Mouse (Mus musculus) hindbrain, embryonic 14.5 days (tissue): ENCODE measurements around the gene Mcat. TPM values are rescaled to one million over a fixed set of nuclear protein-coding genes. Genes with fewer than 3 reads are reported as not detected.
A peak's percentile ranks its signal among the peaks of the same experiment; 100 is the strongest.

Experiments used
- ATAC-seq: fragments of 200-750 bp; cut with Nextera tagmentation; 2 replicates; pipeline ENCODE4 v1.8.0; 2017; ENCODE audit warnings: moderate number of reproducible peaks, mild to moderate bottlenecking, moderate TSS enrichment, moderate library complexity; ENCODE audit not compliant: low FRiP score
- DNase-seq: peaks from one replicate; pipeline ENCODE4 v3.0.0-alpha.2; 2015; ENCODE audit warnings: low spot score
- H3K27ac ChIP-seq: fragments of 300-500 bp; sonication (generic); 2 replicates; pipeline ENCODE4 v1.5.1; 2014; ENCODE audit warnings: mild to moderate bottlenecking, moderate library complexity
- H3K27me3 ChIP-seq: fragments of 300-500 bp; sonication (generic); 2 replicates; pipeline ENCODE4 v1.6.1; 2014; ENCODE audit warnings: mild to moderate bottlenecking, low read length, mixed read lengths; ENCODE audit not compliant: control insufficient read depth, insufficient read depth
- H3K36me3 ChIP-seq: fragments of 300-500 bp; sonication (generic); replicated peaks from 2 replicates; pipeline ENCODE4 v1.6.1; 2014; ENCODE audit not compliant: control insufficient read depth, insufficient read depth
- H3K4me1 ChIP-seq: fragments of 300-500 bp; sonication (generic); replicated peaks from 2 replicates; pipeline ENCODE4 v1.6.1; 2014; ENCODE audit warnings: antibody characterized with exemption, low read length, mixed read lengths; ENCODE audit not compliant: control insufficient read depth, insufficient read depth
- H3K4me2 ChIP-seq: fragments of 300-500 bp; sonication (generic); replicated peaks from 2 replicates; pipeline ENCODE4 v1.6.1; 2014; ENCODE audit warnings: mild to moderate bottlenecking, moderate library complexity
- H3K4me3 ChIP-seq: fragments of 300-500 bp; sonication (generic); replicated peaks from 2 replicates; pipeline ENCODE4 v1.5.1; 2014; ENCODE audit warnings: mild to moderate bottlenecking, low read length
- H3K9ac ChIP-seq: fragments of 300-500 bp; sonication (generic); 2 replicates; pipeline ENCODE4 v1.6.1; 2014
- H3K9me3 ChIP-seq: fragments of 300-500 bp; sonication (generic); 2 replicates; pipeline ENCODE4 v1.6.1; 2016; ENCODE audit warnings: low read length; ENCODE audit not compliant: control insufficient read depth
- WGBS: fragments of 180-500 bp; shearing (Covaris S2); extraction: QIAGEN DNeasy Blood & Tissue Kit; methylation state at CpG from one replicate; pipeline ENCODE4 v1.1.7; 2014; 5-methylcytosine and 5-hydroxymethylcytosine counted together
- polyA plus RNA-seq: library from polyadenylated mRNA; unstranded; fragments of >200 nt; fragmentation: Nextera tagmentation; extraction: Ambion mirVana; gene quantifications from 2 replicates; pipeline ENCODE4 v1.2.1, GENCODE M21; 2014

Mcat gene
- polyA plus RNA-seq, 1 experiment from 2014 or later, result 37.6 TPM

DNA sequence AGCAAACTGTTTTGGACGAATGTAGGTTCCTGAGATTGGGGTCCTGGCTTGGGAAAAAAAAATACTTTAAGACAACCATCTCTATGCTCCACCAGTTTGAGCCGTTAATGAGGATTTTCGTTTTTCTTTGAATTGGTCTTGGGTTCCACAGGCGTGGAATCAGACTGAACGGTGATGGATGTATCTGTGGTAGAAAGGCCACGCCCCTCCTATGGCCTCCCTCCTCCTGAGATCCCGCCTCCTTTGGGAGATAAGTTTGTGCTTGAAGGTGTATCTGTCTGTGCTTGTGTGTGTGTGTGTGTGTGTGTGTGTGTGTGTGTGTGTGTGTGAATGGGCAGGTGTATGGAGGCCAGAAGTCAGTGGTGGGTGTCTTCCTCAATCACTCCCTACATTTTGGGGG, 31.0 kb downstream of the Mcat start:
- Histone ChIP-seq H3K4me1 (no peaks in the 10 kb centered on the region), H3K4me3 (no peak overlapping the region), H3K36me3 (no peaks in the 10 kb centered on the region), H3K9ac (no peak overlapping the region), H3K4me2 (no peak overlapping the region), H3K27me3 (peaks cover 7% of the 10 kb centered on the region), H3K9me3 (no peaks in the 10 kb centered on the region), H3K27ac (no peak overlapping the region)
- WGBS, result 81% methylated on average over 7 of the region's 7 CpGs
- DNase-seq (no peak), ATAC-seq (no peak)

DNA sequence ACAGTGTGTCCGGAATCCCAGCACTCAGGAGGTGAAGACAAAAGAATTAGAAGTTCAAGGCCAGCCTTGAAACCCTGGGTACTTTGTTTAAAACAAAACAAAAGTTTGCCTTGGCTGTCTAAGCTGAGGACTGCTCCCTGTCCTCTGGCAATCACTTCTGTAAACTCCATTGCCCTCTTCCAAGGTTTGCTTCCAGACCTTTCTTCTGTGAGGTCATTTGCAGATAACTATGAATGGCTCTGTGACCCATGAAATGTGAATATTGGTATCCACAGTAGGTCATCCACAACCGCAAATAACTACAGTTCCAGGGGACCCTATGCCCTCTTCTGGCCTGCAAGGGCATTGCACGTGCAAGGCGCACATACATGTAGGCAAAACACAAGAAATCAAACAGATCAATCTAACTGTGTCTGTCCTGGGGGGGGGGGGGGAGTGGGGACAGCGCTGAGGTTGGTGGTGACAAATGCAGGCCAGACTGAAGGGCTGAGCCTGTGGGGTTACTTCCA, 31.6 kb downstream of the Mcat start:
- DNase-seq, result no peak
- Histone ChIP-seq H3K9me3 (no peaks in the 10 kb centered on the region), H3K27ac (no peak overlapping the region), H3K4me3 (no peak overlapping the region), H3K9ac (no peak overlapping the region), H3K4me1 (no peaks in the 10 kb centered on the region), H3K4me2 (no peak overlapping the region), H3K36me3 (no peaks in the 10 kb centered on the region), H3K27me3 (peaks cover 13% of the 10 kb centered on the region)
- WGBS, result 88% methylated on average over 5 of the region's 5 CpGs
- no peak for ATAC-seq

DNA sequence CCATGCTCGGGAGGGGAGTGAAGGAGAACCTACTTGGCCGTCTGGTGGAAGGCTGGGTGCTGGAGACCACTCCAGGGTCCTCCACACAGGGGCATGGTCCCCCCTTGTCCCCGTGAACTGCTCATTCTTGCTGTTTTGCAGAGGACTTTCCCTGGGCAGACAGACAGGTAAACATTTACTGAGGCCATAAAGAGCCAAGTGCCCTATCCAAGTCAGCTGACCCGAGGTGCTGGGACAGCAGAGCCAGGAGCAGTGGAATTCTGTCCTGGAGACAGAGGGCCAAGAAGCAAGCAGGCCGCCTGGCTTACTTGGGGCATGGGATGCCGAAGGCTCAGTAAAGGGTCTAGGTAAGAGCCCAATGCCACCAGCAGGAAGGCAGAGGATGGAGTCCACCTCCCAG, 32.9 kb downstream of the Mcat start:
- H3K4me3 ChIP-seq, result no peak overlapping the region
- DNase-seq (no peak), ATAC-seq (no peak)
- H3K9ac ChIP-seq, result no peak overlapping the region
- H3K9me3 ChIP-seq, result no peaks in the 10 kb centered on the region
- H3K4me2 ChIP-seq, result no peak overlapping the region
- H3K27me3 ChIP-seq, result peaks cover 25% of the 10 kb centered on the region
- 85% methylated on average over 6 of the region's 6 CpGs for WGBS
- no peaks in the 10 kb centered on the region for H3K4me1 ChIP-seq
- H3K27ac ChIP-seq, result no peak overlapping the region
- H3K36me3 ChIP-seq, result no peaks in the 10 kb centered on the region

DNA sequence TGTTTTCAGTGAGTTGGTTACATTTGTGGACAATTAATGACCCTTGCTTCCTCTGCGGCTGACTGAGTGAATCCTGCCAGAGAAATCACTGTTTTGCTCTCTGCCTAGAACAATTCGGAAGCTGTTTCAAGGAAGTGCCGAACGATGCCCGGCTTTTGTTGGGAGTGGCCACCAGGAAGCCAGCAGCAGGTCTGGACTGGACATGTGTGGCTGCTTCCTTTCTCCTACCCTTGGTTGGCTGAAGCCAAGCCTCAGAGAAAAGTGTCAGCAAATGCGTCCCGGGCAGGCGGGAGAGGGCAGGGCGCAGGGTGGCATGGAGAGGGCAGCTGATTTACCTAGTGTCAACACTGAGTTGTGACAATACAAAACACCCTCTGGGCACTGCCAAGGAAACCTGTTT, 33.4 kb downstream of the Mcat start:
- H3K4me2 ChIP-seq, result no peak overlapping the region
- H3K9ac ChIP-seq, result no peak overlapping the region
- H3K4me3 ChIP-seq, result no peak overlapping the region
- no peaks in the 10 kb centered on the region for H3K4me1 ChIP-seq
- H3K27ac ChIP-seq, result no peak overlapping the region
- H3K9me3 ChIP-seq, result no peaks in the 10 kb centered on the region
- WGBS, result 89% methylated on average over 9 of the region's 9 CpGs
- no peak for DNase-seq
- H3K27me3 ChIP-seq, result peaks cover 30% of the 10 kb centered on the region
- no peak for ATAC-seq
- H3K36me3 ChIP-seq, result no peaks in the 10 kb centered on the region

DNA sequence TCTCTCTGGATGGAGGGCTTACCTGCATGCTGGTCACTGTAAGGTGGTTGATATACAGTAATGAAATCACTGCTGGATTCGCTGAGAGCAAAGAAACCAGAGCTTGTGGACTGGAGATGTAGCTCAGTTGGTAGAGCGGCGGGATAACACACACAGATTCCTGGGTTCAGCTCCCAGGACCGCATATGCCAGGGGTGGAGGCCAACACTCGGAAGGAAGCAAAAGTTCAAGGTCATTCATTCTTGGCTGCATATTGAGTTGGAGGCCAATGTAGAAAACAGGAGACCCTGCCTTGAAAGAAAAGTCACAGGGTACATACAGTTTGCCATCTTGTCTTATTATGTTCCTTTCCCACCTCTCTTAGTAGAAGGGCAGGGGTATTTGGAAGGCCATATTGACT, 33.8 kb downstream of the Mcat start:
- WGBS, result 88% methylated on average over 5 of the region's 5 CpGs
- H3K9me3 ChIP-seq, result no peaks in the 10 kb centered on the region

DNA sequence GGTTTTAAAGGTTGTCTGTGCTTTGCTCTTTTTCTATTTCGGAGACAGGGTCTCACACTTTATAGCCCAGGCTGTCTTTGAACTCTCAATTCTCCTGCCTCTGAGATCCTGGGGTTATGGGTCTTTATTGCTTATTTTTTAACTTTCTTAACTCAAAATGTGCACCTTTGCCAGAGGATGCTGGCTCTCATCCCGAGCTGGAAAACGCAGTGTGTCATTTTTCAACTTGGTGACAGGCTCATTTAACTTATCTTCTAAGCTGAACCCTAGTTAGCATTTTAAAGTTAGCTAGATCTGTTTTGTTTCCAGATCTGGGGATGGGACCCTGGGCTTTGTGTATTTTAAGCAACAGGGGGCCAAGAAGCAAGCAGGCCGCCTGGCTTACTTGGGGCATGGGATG, 34.7 kb downstream of the Mcat start:
- Histone ChIP-seq H3K27ac (no peak overlapping the region), H3K4me1 (0 out of 2 replicates have a peak, but pooled peaks cover under 1% of the 10 kb centered on the region), H3K4me3 (no peak overlapping the region), H3K4me2 (no peak overlapping the region), H3K36me3 (no peaks in the 10 kb centered on the region), H3K27me3 (peaks cover 32% of the 10 kb centered on the region), H3K9me3 (no peaks in the 10 kb centered on the region), H3K9ac (no peak overlapping the region)
- WGBS, result 73% methylated on average over 4 of the region's 4 CpGs
- ATAC-seq, result no peak
- DNase-seq, result no peak

More for the DNA sequence above, 33.8 kb downstream of the Mcat start:
- H3K4me3 ChIP-seq, result no peak overlapping the region
- no peak overlapping the region for H3K27ac ChIP-seq
- DNase-seq (no peak), ATAC-seq (no peak)
- H3K4me2 ChIP-seq, result no peak overlapping the region
- no peaks in the 10 kb centered on the region for H3K36me3 ChIP-seq
- no peak overlapping the region for H3K9ac ChIP-seq
- H3K27me3 ChIP-seq, result peaks cover 32% of the 10 kb centered on the region
- no peaks in the 10 kb centered on the region for H3K4me1 ChIP-seq

DNA sequence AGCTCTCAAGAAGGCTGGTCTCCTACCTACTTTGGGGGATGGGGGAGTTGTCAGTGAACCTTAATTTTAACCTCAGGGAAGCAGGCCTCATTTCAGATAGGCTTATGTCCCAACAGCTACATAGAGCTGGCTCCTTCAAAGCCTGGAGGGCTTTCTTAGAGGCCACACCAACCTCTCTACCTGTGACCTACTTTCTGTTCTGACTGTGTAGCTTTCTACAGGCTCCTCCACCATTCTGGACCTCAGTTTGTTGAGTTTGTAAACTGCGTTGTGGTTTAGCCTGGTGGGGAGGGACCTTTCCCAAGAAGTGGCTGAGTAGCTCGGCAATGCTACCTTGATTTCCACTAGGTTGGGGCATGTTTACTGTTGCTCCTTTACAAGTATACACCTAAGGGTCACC, 35.8 kb downstream of the Mcat start:
- 63% methylated on average over 2 of the region's 2 CpGs for WGBS
- no peak overlapping the region for H3K4me2 ChIP-seq
- no peak for ATAC-seq
- peaks cover 10% of the 10 kb centered on the region; the same call in 1 of the 2 replicates for H3K4me1 ChIP-seq
- H3K27me3 ChIP-seq, result peaks cover 32% of the 10 kb centered on the region
- no peak for DNase-seq
- H3K9me3 ChIP-seq, result no peaks in the 10 kb centered on the region
- H3K27ac ChIP-seq, result no peak overlapping the region
- no peak overlapping the region for H3K9ac ChIP-seq
- H3K4me3 ChIP-seq, result no peak overlapping the region
- no peaks in the 10 kb centered on the region for H3K36me3 ChIP-seq

DNA sequence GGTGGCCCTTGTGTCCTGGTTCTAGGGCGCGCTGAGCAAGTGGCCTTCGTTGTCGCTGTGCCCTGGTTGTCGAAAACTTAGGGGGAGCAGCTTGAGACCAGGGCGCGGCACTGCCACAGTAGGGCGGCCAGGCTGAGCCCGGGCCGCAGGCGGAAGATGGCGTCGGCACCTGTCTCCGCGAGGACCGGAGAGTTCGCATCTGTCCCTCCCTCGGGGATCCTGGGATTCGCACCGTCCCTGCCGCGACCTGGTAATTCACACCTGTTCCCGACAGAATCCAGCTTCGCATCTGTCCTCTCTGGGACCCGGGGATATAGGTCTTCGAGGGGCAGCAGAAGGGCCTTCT, 36.5 kb downstream of the Mcat start:
- ATAC-seq, result no peak
- H3K36me3 ChIP-seq, result no peaks in the 10 kb centered on the region
- H3K4me3 ChIP-seq, result peak overlapping the region; percentile 40
- H3K9me3 ChIP-seq, result no peaks in the 10 kb centered on the region
- WGBS, result 2% methylated on average over 26 of the region's 26 CpGs
- peak overlapping the region; percentile 28 for H3K9ac ChIP-seq
- no peak for DNase-seq
- H3K27me3 ChIP-seq, result peaks cover 32% of the 10 kb centered on the region
- peaks cover 10% of the 10 kb centered on the region; the same call in 1 of the 2 replicates for H3K4me1 ChIP-seq
- peak overlapping the region; percentile 80 for H3K4me2 ChIP-seq
- no peak overlapping the region for H3K27ac ChIP-seq

DNA sequence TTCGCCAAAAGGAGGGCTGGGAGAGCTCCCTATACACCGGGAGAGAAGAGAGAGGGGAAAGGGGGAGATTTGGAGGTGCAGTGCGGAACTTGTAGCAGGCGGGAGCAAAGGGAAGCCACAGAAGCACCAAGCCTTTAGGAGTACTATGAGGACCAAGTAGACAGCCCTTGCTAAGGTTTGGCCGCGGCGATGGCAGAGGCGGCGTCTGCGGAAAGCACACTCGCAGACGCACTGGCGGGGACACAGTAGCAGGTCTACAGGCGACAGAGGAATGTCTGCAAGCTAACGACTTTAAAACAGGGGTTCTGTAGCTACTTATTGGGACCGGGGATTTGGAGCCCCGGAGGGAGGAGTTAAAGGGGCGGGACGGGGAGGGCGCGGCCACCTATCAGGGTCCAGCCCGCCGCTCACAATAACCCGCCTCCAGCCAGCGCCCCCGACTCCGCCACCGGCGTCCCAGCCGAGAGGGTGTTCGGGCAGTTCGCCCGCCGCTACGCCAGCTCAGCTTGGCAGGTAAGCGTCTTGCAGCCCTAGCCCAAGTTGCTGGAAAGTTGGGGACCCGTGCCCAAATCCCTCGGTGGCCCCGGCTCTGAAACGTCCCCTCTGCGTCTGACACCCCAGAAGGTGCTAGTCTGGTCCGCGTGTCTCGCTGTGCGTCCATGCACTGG, 37.0 kb downstream of the Mcat start, which contains the start of gene Bik:
TSS of gene Bik (plus strand) at position 439 of the 668 bp plus-strand sequence.
- peak; percentile 36 for DNase-seq
- peaks cover 10% of the 10 kb centered on the region; the same call in 1 of the 2 replicates for H3K4me1 ChIP-seq
- peak within 1 kb of the TSS; percentile 40 for H3K4me3 ChIP-seq
- WGBS, result under 1% methylated on average over 45 of the region's 45 CpGs
- H3K9me3 ChIP-seq, result no peaks in the 10 kb centered on the region
- no peaks in the 10 kb centered on the region for H3K36me3 ChIP-seq
- H3K9ac ChIP-seq, result peak within 1 kb of the TSS; percentile 28
- peak within 1 kb of the TSS; percentile 80 for H3K4me2 ChIP-seq
- H3K27me3 ChIP-seq, result peaks cover 32% of the 10 kb centered on the region
- H3K27ac ChIP-seq, result no peak within 1 kb of the TSS
- no peak for ATAC-seq
